Mouse (Mus musculus) small intestine, adult 2 months (tissue): ENCODE results near the gene Atxn2.

Experiments used
- CTCF ChIP-seq: fragments of 200-500 bp; IDR thresholded peaks from 2 replicates; pipeline ENCODE4 v1.5.1; 2012; ENCODE audit warnings: low read depth, mild to moderate bottlenecking, control low read depth, inconsistent platforms, low read length, moderate library complexity, mixed read lengths; ENCODE audit not compliant: insufficient replicate concordance, insufficient read length; ENCODE audit errors: extremely low read depth
- POLR2A ChIP-seq: fragments of 200-500 bp; IDR thresholded peaks from 2 replicates; pipeline ENCODE4 v1.6.1; 2012; ENCODE audit warnings: low read depth, mild to moderate bottlenecking, control low read depth, inconsistent platforms, low read length, moderate library complexity

DNA sequence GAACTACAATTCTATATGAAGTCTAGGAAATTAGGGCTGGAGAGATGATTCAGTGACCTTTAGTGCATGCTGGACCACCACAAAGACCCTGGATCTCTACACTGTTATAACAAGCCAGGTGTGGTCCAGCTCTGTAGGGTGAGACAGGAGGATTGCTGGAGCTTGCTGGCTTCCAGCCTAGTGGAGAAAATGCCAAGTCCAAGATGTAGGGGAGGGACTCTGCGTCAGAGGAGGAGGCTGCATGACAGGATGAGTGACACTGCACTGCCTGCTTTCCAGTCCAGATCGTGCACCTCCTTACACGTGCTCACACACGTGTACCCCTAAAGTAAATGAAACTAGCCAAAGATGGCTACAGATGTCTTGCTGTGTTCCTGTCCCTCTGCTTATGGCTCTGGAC is 48.8 kb downstream of the Atxn2 start:
- TF ChIP-seq POLR2A, result no peak
- no peak for TF ChIP-seq CTCF
